Mouse (Mus musculus) spleen, adult 2 months (tissue): ENCODE measurements around the gene Scamp3.

Source experiments
- CTCF ChIP-seq: fragments of 200-500 bp; IDR thresholded peaks from 2 replicates; pipeline ENCODE4 v1.5.1; 2011; ENCODE audit warnings: mild to moderate bottlenecking, inconsistent platforms; ENCODE audit not compliant: insufficient read depth, insufficient read length, insufficient replicate concordance; ENCODE audit errors: extremely low read depth
- POLR2A ChIP-seq: fragments of 200-500 bp; IDR thresholded peaks from 2 replicates; pipeline ENCODE4 v1.6.1; 2011; ENCODE audit warnings: low read depth, low read length, inconsistent platforms

DNA sequence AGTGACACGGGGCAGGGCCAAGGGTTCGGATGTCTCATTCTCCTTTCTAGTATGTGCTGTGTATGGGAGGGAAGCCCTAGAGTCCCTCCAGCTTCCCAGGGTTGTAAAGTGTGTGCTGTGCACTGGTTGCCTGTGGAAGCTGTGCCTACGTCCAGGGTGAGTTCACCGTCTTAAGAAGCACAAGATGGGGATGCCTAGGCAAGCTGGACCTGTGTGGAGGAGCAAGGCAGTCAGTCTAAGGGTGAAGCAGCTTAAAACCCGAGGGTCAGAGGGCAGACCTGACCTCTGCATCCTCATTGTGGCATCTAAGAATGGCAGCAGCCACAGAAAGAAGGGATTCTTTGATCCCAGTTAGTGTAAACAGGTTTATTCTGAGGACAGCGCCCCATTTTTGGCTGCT lies 31.5 kb downstream of the Scamp3 start:
- TF ChIP-seq CTCF, result no peak
- TF ChIP-seq POLR2A, result no peak
